Mouse (Mus musculus) megakaryocyte, embryonic 14.5 days (primary cell): ENCODE results near the gene Smox. TPM values are rescaled to one million over a fixed set of nuclear protein-coding genes. Genes with fewer than 3 reads are reported as not detected.

Experiments used
- H3K27me3 ChIP-seq: replicated peaks from 2 replicates; pipeline ENCODE3; 2012; ENCODE audit warnings: inconsistent platforms
- H3K36me3 ChIP-seq: replicated peaks from 2 replicates; pipeline ENCODE3; 2012; ENCODE audit warnings: low read length, inconsistent platforms, mixed read lengths
- H3K4me1 ChIP-seq: 2 replicates; pipeline ENCODE4 v1.6.1; 2012; ENCODE audit warnings: inconsistent platforms
- H3K4me3 ChIP-seq: replicated peaks from 2 replicates; pipeline ENCODE3; 2012; ENCODE audit warnings: moderate library complexity, mild to moderate bottlenecking, inconsistent platforms
- H3K9me3 ChIP-seq: 2 replicates; pipeline ENCODE4 v1.6.1; 2012; ENCODE audit warnings: inconsistent platforms
- FLI1 ChIP-seq: IDR thresholded peaks from 2 replicates; pipeline ENCODE4 v1.6.1; 2012; ENCODE audit warnings: low read length, inconsistent platforms, mixed read lengths
- GATA1 ChIP-seq: IDR thresholded peaks from 3 replicates; pipeline ENCODE4 v1.6.1; 2012; ENCODE audit warnings: mixed read lengths, low read length, inconsistent platforms, borderline replicate concordance
- polyA plus RNA-seq: library from polyadenylated mRNA; stranded (reverse); fragments of >175 nt; gene quantifications from 2 replicates; pipeline ENCODE4 v1.2.3, GENCODE M21; 2012; ENCODE audit warnings: low replicate concordance; ENCODE audit not compliant: insufficient read depth

Smox gene
- polyA plus RNA-seq, 1 experiment, result 504 TPM

DNA sequence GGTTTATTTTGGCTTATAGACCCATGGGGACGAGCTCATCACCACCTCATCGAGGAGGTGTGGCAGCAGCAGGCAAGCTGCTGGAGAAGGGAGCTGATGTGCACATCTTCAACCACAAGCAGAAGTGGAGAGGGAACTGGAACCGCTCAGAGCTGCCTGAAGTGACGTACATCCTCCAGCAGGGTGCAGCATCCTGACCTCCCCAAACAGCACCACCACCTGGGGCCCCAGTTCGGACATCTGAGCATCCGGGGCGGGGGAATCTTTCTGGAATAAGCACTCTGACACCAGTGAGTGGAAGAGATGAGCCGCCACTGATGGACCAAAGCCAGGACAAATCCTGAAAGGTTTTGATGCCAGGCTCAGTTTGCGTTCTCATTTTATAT, 39.3 kb downstream of the Smox start:
- Histone ChIP-seq H3K36me3 (peaks cover 41% of the 10 kb centered on the region), H3K4me3 (peak overlapping the region; percentile 6), H3K4me1 (peaks cover 64% of the 10 kb centered on the region), H3K27me3 (peaks cover 8% of the 10 kb centered on the region), H3K9me3 (no peaks in the 10 kb centered on the region)
- no peak for TF ChIP-seq FLI1
- TF ChIP-seq GATA1, result no peak

DNA sequence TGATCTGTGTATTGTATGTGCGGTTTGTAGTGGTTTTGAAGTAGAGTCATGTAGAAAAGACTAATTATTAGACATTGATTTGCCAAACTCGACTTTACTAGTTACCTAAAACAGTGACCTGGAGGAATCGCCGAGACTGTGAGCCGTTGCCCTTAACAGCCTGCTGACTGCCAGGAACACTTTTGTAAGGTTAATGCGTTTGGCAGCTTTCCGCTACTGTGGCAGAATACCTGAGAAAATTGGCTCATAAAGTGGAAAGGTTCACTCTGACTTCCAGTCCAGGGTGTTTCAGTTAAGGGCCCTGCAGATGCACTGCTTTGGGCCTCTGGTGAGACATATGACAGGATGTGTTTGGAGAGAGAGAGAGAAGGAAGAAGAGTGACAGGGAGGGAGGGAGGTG, 40.0 kb downstream of the Smox start:
- peaks cover 8% of the 10 kb centered on the region for H3K27me3 ChIP-seq
- H3K9me3 ChIP-seq, result no peaks in the 10 kb centered on the region
- TF ChIP-seq GATA1, result no peak
- no peak for TF ChIP-seq FLI1

DNA sequence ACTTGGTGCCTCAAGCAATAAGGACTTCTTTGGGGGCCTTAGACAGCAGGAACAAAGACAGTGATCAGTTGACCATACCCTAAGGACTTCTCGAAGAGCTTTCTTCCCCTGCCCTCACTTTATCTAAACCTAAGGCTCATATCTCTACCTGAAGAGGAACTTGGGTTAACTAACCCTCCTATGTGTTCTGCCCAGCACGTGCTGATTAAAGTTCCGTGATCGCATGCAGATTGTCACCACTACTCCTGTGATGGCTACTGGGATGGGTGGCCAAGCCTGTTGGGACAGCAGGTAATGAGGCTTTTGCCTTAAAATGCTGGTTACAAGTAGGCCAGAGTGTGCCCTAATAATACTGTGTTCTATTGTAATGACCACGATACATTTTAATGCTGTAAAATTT, 43.9 kb downstream of the Smox start:
- Histone ChIP-seq H3K9me3 (no peaks in the 10 kb centered on the region), H3K27me3 (peaks cover 18% of the 10 kb centered on the region)

More for the DNA sequence above, 40.0 kb downstream of the Smox start:
- H3K4me1 ChIP-seq, result peaks cover 58% of the 10 kb centered on the region
- peaks cover 35% of the 10 kb centered on the region for H3K36me3 ChIP-seq
- H3K4me3 ChIP-seq, result no peak overlapping the region

DNA sequence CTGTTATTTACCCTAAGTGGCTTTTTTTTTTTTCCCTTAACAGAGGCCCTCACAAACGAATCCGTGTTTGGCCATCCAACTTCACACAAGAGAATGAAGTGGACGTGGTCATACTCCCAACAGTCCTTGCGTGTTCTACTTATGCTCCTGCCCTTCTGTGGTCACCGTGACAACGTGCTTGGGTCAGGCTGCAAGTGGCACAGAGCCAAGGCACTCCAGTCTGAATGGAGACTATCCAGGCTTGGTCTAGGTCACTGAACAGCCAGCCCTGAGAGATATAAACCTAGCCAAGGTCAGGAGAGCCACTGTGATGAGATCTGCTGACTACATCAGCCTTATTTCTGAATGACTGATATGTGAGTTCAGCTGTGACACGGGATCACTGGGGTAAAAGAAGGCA, 47.0 kb downstream of the Smox start:
- Histone ChIP-seq H3K9me3 (no peaks in the 10 kb centered on the region), H3K4me3 (no peak overlapping the region), H3K4me1 (peaks cover 38% of the 10 kb centered on the region), H3K36me3 (no peaks in the 10 kb centered on the region), H3K27me3 (peaks cover 40% of the 10 kb centered on the region)
- no peak for TF ChIP-seq GATA1
- no peak for TF ChIP-seq FLI1

More for the DNA sequence above, 43.9 kb downstream of the Smox start:
- no peaks in the 10 kb centered on the region for H3K36me3 ChIP-seq
- TF ChIP-seq GATA1 (no peak), FLI1 (no peak)
- H3K4me3 ChIP-seq, result no peak overlapping the region
- H3K4me1 ChIP-seq, result peaks cover 37% of the 10 kb centered on the region

DNA sequence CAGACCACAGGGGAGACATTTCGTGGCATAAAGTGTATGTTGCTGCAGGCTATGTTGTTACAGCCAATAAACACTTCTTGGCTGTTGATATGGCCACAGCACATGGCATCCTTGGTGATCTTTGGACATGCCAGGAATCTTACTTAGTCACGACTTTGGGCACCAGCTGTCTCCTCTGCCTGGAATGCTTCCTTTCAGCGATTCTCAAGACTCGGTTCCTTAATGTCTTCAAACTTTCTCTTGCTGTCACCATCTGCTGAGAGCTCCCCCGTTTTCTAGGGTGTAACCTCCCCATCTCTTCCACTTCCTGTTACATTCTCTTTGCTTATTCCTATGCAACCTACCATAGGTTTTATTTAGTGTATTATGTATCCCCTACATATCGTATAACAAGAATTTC, 48.5 kb downstream of the Smox start:
- H3K4me1 ChIP-seq, result peaks cover 38% of the 10 kb centered on the region
- no peak overlapping the region for H3K4me3 ChIP-seq
- TF ChIP-seq GATA1 (no peak), FLI1 (no peak)
- no peaks in the 10 kb centered on the region for H3K9me3 ChIP-seq
- no peaks in the 10 kb centered on the region for H3K36me3 ChIP-seq
- H3K27me3 ChIP-seq, result peaks cover 49% of the 10 kb centered on the region

DNA sequence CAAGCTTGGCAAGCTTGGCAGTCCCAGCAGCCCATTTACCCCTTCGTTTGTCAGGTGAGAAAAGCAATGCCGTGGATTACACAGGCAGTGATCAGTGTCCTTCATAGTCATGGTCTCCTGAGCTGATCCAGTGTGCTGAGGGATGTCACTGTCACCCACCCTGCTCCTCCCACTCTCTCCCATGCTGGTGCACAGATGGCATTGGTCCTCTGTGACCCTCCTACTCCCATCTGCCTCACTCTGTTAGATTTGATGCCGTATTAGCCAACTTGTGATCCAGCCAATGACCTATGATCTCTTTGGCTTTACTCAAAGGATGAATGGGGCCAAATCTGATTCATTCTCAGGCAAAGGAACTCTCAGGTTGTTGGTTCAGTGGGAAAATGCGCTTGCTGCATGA, 50.4 kb downstream of the Smox start:
- Histone ChIP-seq H3K27me3 (peaks cover 59% of the 10 kb centered on the region), H3K4me1 (peaks cover 44% of the 10 kb centered on the region), H3K9me3 (no peaks in the 10 kb centered on the region), H3K4me3 (peak overlapping the region; percentile 56), H3K36me3 (no peaks in the 10 kb centered on the region)
- TF ChIP-seq GATA1 (no peak), FLI1 (no peak)

DNA sequence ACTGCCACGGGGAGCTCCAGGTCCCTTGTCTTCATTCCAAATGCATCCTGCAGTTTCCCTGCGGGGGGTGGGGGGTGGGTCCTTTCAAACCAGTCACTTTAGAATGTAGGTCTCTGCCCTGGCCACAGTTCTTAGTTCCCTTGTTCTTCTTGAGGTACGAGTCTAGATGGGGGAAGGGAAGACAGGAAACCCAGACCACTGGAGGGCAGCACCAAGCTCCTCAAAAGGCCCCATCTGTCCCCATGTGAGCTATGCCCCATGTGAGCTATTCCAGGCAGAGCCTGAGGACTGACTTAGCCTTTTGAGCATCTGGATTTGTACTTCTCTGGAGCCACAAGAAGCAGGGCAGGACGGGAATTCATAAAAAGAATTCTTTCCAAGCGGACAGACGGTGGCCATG, 51.2 kb downstream of the Smox start:
- Histone ChIP-seq H3K36me3 (no peaks in the 10 kb centered on the region), H3K27me3 (peaks cover 67% of the 10 kb centered on the region), H3K4me1 (peaks cover 48% of the 10 kb centered on the region), H3K9me3 (no peaks in the 10 kb centered on the region), H3K4me3 (no peak overlapping the region)
- TF ChIP-seq GATA1 (no peak), FLI1 (no peak)

DNA sequence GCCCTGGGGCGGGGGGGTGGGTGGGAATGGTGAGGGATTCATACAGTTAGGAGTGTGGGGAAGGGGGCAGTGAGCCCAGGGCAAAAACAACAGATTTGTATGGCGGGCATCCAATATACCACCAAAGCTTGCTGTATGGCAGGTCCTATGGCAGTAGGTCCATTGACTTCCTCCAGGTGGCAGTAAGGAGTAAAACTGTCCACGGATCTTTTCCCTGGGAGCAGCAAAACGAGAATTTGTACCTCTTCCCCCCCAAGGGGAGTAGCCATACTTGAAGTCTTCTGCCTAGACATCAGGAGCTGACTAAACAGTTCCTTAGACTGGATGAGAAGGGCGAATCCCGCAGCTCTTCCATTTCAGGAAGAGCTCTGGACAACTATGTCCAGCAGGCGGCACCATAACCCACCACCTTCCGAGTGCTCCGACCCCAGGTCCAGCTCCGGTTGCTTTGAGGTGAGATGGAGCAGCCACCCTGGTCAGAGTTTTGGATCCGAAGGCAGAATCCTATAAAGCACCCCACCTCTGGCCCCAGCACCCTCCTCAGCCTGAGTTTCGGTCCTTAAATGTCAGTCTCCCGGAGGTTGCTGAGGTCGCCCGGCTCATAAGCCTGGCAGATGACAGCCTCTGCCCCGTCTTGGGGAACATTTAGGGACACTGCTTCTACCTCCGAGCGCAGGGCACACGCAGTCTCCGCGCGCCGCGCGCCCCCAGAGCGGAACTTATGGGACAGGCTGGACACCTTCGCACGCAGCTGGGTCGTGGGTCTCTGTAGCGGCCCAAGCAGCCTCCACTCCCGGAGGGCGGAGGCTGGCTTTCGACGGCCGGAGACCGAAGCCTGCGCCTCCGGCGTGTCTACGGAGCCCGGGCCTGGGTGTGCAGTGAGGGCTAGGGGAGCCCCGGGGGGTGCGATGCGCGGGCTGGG, 54.4 kb downstream of the Smox start:
- Histone ChIP-seq H3K4me3 (peak overlapping the region; percentile 91), H3K27me3 (peaks cover 82% of the 10 kb centered on the region)

DNA sequence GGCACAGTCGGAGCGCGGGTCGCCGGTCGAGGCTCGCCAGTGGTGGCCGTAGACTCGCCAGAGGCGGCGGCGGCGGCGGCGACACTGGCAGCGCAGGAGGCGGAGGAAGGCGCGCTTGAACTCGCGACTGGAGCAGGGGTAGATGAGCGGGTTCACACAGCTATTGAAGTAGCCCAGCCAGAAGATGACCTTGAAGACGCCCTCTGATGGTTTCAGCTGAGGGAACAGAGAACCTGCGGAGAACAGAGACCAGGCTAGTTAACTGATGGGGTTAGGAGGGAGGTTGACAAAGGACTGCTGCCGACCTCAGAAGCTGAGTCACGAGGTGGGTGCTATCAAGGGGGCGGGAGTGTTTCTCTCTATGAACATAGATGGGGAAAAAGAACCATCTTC, 55.0 kb downstream of the Smox start:
- Histone ChIP-seq H3K4me1 (peaks cover 35% of the 10 kb centered on the region), H3K27me3 (peaks cover 85% of the 10 kb centered on the region), H3K36me3 (no peaks in the 10 kb centered on the region), H3K4me3 (peak overlapping the region; percentile 91), H3K9me3 (no peaks in the 10 kb centered on the region)
- TF ChIP-seq GATA1 (no peak), FLI1 (no peak)

More for the DNA sequence above, 54.4 kb downstream of the Smox start:
- H3K36me3 ChIP-seq, result no peaks in the 10 kb centered on the region
- no peak for TF ChIP-seq FLI1
- no peak for TF ChIP-seq GATA1
- H3K4me1 ChIP-seq, result peaks cover 35% of the 10 kb centered on the region
- no peaks in the 10 kb centered on the region for H3K9me3 ChIP-seq

DNA sequence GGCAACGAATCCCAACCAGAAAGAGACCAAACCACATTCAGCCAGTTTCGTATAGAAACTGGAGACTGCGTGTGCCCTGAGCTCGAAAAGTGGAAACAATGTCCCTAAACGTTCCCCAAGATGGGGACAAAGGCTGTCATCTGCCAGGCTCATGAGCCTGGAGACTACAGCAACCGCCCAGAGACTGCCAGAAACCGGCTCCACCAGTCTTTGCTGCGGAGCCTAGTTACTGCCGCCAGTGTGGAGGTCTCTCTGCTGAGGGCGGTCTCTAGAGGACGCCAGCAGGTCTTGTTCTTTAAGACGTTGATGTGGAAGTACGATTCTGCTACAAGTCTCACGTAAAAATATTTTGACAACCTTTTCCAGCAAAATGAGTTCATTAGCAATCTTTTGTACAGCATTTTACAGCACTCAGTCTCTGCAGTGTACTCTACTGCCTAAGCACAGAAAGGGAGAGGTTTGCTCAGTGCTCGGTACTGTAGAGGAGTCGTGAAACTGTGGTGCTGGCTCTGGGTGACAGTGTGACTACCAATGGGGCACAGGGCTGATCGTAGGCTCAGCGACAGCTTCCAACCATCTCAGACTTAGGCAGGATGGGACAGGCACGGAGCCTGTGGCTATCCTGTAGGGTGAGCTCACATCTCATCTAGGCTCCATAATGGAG, 55.6 kb downstream of the Smox start:
- Histone ChIP-seq H3K27me3 (peaks cover 85% of the 10 kb centered on the region), H3K4me1 (peaks cover 30% of the 10 kb centered on the region), H3K36me3 (no peaks in the 10 kb centered on the region), H3K9me3 (no peaks in the 10 kb centered on the region), H3K4me3 (peak overlapping the region; percentile 91)
- TF ChIP-seq GATA1, result no peak
- TF ChIP-seq FLI1, result no peak
